Mouse (Mus musculus) kidney, embryonic 15.5 days (tissue): Measurements from ENCODE around the gene Trp53bp1. TPM values are rescaled to one million over a fixed set of nuclear protein-coding genes. Genes with fewer than 3 reads are reported as not detected.

Source experiments
- ATAC-seq: fragments of 200-750 bp; cut with Nextera tagmentation; replicated peaks from 2 replicates; pipeline ENCODE4 v1.8.0; 2017; ENCODE audit warnings: moderate TSS enrichment; ENCODE audit not compliant: low FRiP score
- H3K27ac ChIP-seq: fragments of 300-500 bp; sonication (generic); 2 replicates; pipeline ENCODE4 v1.5.1; 2015; ENCODE audit warnings: mild to moderate bottlenecking, inconsistent platforms
- H3K27me3 ChIP-seq: fragments of 300-500 bp; sonication (generic); 2 replicates; pipeline ENCODE4 v1.6.1; 2015; ENCODE audit warnings: inconsistent platforms
- H3K36me3 ChIP-seq: fragments of 300-500 bp; sonication (generic); 2 replicates; pipeline ENCODE4 v1.6.1; 2015; ENCODE audit warnings: inconsistent platforms
- H3K4me1 ChIP-seq: fragments of 300-500 bp; sonication (generic); 2 replicates; pipeline ENCODE4 v1.6.1; 2015; ENCODE audit warnings: inconsistent platforms
- H3K4me2 ChIP-seq: fragments of 300-500 bp; sonication (generic); 2 replicates; pipeline ENCODE4 v1.6.1; 2015; ENCODE audit warnings: moderate library complexity, mild to moderate bottlenecking, inconsistent platforms
- H3K4me3 ChIP-seq: fragments of 300-500 bp; sonication (generic); replicated peaks from 2 replicates; pipeline ENCODE4 v1.5.1; 2015; ENCODE audit warnings: mild to moderate bottlenecking, inconsistent platforms
- H3K9ac ChIP-seq: fragments of 300-500 bp; sonication (generic); 2 replicates; pipeline ENCODE4 v1.6.1; 2015; ENCODE audit warnings: mild to moderate bottlenecking, inconsistent platforms
- H3K9me3 ChIP-seq: fragments of 300-500 bp; sonication (generic); replicated peaks from 2 replicates; pipeline ENCODE4 v1.6.1; 2016; ENCODE audit warnings: inconsistent platforms
- WGBS: fragments of 180-500 bp; shearing (Covaris S2); methylation state at CpG from one replicate; pipeline ENCODE4 v1.1.7; 2015; ENCODE audit warnings: mixed read lengths; 5-methylcytosine and 5-hydroxymethylcytosine counted together
- polyA plus RNA-seq: library from polyadenylated mRNA; unstranded; fragments of >200 nt; fragmentation: Nextera tagmentation; extraction: Ambion mirVana; gene quantifications from 2 replicates; pipeline ENCODE4 v1.2.1, GENCODE M21; 2015

The Trp53bp1 gene
- polyA plus RNA-seq, 1 experiment from 2014 or later: 73.7 TPM

DNA sequence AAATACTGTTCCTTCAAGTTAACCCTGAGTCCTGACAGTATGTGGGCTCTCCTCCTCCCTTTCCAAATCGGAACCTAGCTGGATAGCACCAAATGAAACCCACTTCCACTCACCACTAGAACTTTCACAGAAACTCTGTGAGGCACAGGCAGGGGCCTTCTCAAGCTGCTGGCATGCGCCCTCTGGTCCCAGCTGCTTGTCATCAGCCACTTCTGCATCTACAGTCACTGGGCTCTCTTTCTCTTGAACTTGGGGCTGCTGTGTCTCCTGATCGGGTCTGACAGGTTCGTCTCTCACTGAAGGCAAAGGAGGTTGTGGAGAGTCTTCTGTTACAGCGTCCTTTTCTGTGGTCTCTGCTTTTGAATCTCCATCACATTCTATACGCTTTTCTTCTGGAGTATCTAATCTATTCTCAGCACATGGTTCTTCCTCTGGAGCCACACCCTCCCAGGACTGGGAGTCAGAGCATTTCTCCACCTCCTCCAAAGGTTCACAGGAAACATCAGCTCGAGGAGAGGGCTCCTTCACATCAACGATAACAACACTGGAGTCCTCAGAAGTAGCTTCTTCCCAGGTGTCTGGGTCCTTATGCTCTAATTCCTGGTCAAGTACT is 35.6 kb downstream of the Trp53bp1 start:
- peaks cover 82% of the 10 kb centered on the region for H3K36me3 ChIP-seq
- WGBS: 89% methylated on average over 8 of the region's 8 CpGs
- H3K4me3 ChIP-seq: no peak overlapping the region
- H3K9me3 ChIP-seq: no peaks in the 10 kb centered on the region
- H3K27me3 ChIP-seq: no peaks in the 10 kb centered on the region
- H3K9ac ChIP-seq: no peak overlapping the region
- no peak overlapping the region for H3K27ac ChIP-seq
- peak; percentile 71; the same call in 1 of the 2 replicates for ATAC-seq
- no peaks in the 10 kb centered on the region for H3K4me1 ChIP-seq
- no peak overlapping the region for H3K4me2 ChIP-seq

DNA sequence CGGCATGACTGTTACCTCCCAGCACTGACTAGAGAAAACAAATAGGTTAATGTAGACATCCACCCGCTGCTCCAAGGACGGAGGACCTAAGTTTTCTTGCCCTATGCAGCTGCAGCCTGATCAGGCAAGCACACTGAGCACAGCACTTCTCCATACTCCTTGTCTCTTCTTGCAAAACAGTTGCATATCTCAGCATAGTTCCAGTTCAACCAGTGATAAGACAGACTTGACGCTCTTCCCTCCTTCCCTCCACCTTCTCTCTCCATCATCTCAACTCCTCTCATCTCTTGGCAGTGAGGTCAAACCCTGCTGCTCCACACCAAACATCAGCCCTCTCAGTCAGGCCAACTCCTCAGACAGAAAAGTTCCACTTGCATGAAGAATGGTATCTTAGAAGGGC is 43.1 kb downstream of the Trp53bp1 start:
- no peak for ATAC-seq
- Histone ChIP-seq H3K36me3 (peaks cover 90% of the 10 kb centered on the region), H3K4me1 (no peaks in the 10 kb centered on the region), H3K4me2 (no peak overlapping the region), H3K4me3 (no peak overlapping the region), H3K27me3 (no peaks in the 10 kb centered on the region), H3K27ac (no peak overlapping the region), H3K9me3 (no peaks in the 10 kb centered on the region), H3K9ac (no peak overlapping the region)
- WGBS: 93% methylated on average over 4 of the region's 4 CpGs

DNA sequence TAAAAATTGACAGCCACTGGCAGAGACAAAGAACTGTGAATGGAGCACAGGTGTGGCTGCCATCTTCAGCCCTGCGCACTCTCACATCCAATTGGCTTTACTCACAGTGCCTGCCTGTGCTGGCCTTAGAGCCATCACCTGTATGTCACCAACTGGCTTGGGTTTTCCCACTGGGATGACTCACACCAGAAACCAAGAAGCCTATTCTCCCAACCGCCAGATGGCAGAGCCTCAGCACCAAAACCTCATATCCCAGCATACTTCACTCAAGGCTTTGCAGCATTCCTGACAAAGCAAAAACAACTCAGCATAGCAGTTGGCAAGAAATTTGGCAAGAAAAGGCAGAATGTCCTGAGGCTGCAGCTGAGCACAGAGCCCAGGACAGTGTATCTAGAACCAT is 48.2 kb downstream of the Trp53bp1 start:
- Histone ChIP-seq H3K27me3 (no peaks in the 10 kb centered on the region), H3K4me1 (no peaks in the 10 kb centered on the region), H3K4me3 (no peak overlapping the region), H3K27ac (no peak overlapping the region), H3K9me3 (no peaks in the 10 kb centered on the region), H3K4me2 (no peak overlapping the region), H3K36me3 (peaks cover 93% of the 10 kb centered on the region), H3K9ac (no peak overlapping the region)
- no peak for ATAC-seq
- 88% methylated on average over 2 of the region's 2 CpGs for WGBS

DNA sequence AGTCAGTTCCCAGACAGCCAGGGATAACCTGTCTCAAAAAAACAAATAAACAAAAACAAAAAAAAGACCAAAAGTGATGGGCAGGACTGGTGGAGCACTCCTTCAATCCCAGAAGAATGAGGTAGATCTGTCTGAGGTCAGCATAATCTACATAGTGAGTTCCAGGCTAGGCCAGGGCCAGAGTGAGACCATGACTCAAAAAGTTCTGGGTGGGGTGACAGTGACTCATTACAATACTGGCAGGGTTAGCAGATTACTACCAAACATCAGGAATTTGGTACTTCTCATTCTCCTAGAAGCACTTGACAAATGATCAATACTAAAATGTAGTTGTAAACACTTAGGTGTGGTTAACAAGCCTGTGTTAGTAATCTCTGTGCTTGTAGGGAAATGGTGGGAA is 51.2 kb downstream of the Trp53bp1 start:
- no peak for ATAC-seq
- peaks cover 88% of the 10 kb centered on the region for H3K36me3 ChIP-seq

DNA sequence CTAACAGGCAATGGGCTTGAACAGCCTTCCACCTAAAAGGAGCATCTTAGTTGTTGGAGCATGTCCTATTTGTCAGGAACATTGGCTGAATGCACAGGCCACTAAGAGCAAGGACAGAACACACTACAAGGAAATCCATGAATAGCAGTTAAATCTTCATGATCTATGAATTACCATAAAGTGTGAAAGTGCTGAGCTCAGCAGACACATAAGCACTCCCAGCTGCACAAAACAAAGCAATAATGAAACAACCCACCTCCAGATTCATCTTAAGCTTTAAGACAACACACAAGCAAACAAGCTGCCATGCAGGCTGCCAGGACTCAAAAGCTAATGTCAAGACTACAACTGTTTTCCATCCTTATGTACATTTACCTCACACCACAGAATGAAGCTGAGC is 52.0 kb downstream of the Trp53bp1 start:
- H3K4me2 ChIP-seq: no peak overlapping the region
- H3K36me3 ChIP-seq: peaks cover 88% of the 10 kb centered on the region
- no peaks in the 10 kb centered on the region for H3K9me3 ChIP-seq
- H3K4me1 ChIP-seq: no peaks in the 10 kb centered on the region
- H3K4me3 ChIP-seq: no peak overlapping the region
- no peak for ATAC-seq
- H3K27ac ChIP-seq: no peak overlapping the region
- H3K27me3 ChIP-seq: no peaks in the 10 kb centered on the region
- no peak overlapping the region for H3K9ac ChIP-seq

More for the DNA sequence above, 51.2 kb downstream of the Trp53bp1 start:
- no peaks in the 10 kb centered on the region for H3K9me3 ChIP-seq
- no peak overlapping the region for H3K4me2 ChIP-seq
- H3K4me3 ChIP-seq: no peak overlapping the region
- no peaks in the 10 kb centered on the region for H3K27me3 ChIP-seq
- H3K9ac ChIP-seq: no peak overlapping the region
- no peak overlapping the region for H3K27ac ChIP-seq
- no peaks in the 10 kb centered on the region for H3K4me1 ChIP-seq

DNA sequence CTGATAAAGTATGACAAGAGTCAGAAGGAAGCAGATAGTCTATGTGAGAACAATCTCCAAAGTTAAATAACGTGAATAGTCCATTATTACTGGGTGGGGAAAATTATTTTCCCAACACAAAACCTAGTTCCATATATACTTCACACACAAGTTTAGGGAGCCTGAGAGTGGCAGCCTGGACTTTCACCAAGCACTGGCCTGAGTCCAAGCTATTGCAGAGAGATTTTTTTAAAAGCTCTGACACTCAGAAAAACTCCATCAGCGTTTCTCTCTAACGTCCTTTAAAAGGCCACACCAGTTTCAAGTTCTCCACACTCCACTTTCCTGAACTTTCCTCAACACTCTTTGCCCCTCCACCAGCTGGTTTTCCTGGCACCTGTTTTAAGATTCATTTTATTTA is 56.7 kb downstream of the Trp53bp1 start:
- Histone ChIP-seq H3K9ac (no peak overlapping the region), H3K4me2 (no peak overlapping the region), H3K36me3 (peaks cover 90% of the 10 kb centered on the region), H3K27me3 (no peaks in the 10 kb centered on the region), H3K9me3 (no peaks in the 10 kb centered on the region), H3K4me1 (no peaks in the 10 kb centered on the region), H3K27ac (no peak overlapping the region), H3K4me3 (no peak overlapping the region)
- 78% methylated on average over 3 of the region's 3 CpGs for WGBS
- no peak for ATAC-seq

DNA sequence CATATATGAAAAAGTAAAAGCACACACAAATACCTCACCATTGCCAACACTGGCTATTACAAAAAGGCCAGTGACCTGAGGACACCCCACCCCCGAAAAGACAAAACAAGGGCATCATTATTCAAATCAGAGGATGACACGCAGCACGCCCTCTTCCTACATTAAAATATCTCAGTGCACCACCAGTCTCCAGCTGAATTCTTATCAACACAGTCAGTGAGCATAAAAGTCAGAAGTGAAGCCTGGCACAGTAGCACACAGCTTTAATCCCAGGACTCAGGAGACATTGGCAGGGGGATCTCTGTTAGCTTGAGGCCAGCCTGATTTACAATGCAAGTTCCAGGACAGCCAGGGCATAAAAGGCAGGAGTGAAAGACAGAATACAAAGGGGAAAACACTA is 64.7 kb downstream of the Trp53bp1 start:
- Histone ChIP-seq H3K9ac (no peak overlapping the region), H3K4me3 (no peak overlapping the region), H3K27me3 (no peaks in the 10 kb centered on the region), H3K27ac (no peak overlapping the region), H3K36me3 (peaks cover 97% of the 10 kb centered on the region), H3K9me3 (no peaks in the 10 kb centered on the region), H3K4me1 (no peaks in the 10 kb centered on the region), H3K4me2 (no peak overlapping the region)
- ATAC-seq: no peak
- WGBS: 96% methylated on average over 3 of the region's 3 CpGs

DNA sequence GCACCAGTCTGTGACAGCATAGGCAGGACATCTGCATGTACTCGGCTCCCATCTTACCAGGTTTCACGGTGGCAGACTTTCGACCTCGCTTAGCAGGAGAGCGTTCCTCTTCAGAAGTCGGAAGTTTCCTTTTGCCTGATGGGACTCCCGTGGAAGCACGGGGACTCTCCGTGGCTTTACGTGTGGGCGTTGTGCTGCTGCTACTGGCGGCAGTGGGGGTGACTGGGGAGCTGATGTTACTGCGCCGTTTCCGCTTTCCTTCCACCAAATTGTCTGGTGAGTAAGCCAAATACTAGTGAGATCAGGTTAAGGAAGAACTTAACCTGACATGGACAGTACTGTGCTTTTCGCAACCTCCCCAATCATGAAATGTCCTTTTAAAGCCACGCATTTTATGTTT is 66.9 kb downstream of the Trp53bp1 start:
- 94% methylated on average over 17 of the region's 17 CpGs for WGBS
- ATAC-seq: no peak

DNA sequence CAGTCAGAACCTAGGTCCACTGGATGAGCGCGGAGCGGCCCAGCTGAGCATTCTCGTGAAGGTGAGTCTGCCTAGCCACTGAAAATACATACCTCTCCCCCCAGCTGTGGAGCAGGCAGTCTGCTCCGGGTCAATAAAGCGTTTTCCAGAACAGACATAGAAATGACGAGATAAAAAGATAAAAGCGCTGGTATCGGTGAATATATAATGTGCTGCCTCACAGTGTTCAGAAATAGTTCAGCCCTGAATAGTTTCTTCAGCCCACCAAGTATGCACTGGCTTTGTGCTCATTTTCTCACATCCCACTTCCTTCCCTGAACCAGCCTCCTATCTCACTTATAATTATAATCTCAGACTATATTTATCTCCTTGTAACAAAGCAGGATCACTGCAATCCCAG is 75.7 kb downstream of the Trp53bp1 start:
- Histone ChIP-seq H3K9me3 (no peaks in the 10 kb centered on the region), H3K4me2 (no peak overlapping the region), H3K36me3 (peaks cover 99% of the 10 kb centered on the region), H3K9ac (no peak overlapping the region), H3K4me1 (no peaks in the 10 kb centered on the region), H3K27ac (no peak overlapping the region), H3K27me3 (no peaks in the 10 kb centered on the region), H3K4me3 (no peak overlapping the region)
- ATAC-seq: no peak
- 91% methylated on average over 9 of the region's 9 CpGs for WGBS

More for the DNA sequence above, 66.9 kb downstream of the Trp53bp1 start:
- peaks cover 98% of the 10 kb centered on the region for H3K36me3 ChIP-seq
- no peak overlapping the region for H3K4me3 ChIP-seq
- H3K27me3 ChIP-seq: no peaks in the 10 kb centered on the region
- no peak overlapping the region for H3K27ac ChIP-seq
- H3K9me3 ChIP-seq: no peaks in the 10 kb centered on the region
- no peak overlapping the region for H3K9ac ChIP-seq
- no peak overlapping the region for H3K4me2 ChIP-seq
- H3K4me1 ChIP-seq: no peaks in the 10 kb centered on the region

DNA sequence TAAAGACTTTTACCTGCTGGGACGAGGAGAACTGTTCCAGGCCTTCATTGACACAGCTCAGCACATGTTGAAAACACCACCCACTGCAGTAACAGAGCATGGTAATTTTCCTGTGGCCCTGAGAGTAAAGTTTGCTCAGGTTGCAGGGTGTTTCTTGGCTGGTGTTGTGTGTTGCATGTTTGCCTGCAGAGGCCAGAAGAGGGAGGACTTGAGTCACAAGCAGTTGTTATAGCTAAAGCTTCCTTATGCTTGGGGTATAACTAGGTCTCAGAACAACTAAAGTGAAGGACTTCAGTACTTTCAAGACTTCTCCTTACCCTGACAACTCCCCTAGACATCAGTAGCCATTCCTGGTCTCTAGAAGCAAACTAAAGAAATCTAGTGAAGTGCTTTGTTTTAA is 82.7 kb downstream of the Trp53bp1 start:
- H3K27me3 ChIP-seq: no peaks in the 10 kb centered on the region
- WGBS: 84% methylated on average over 1 of the region's 1 CpGs
- ATAC-seq: no peak
- no peaks in the 10 kb centered on the region for H3K9me3 ChIP-seq
- peaks cover 98% of the 10 kb centered on the region for H3K36me3 ChIP-seq
- no peak overlapping the region for H3K4me2 ChIP-seq
- H3K9ac ChIP-seq: no peak overlapping the region
- H3K4me1 ChIP-seq: no peaks in the 10 kb centered on the region
- no peak overlapping the region for H3K27ac ChIP-seq
- no peak overlapping the region for H3K4me3 ChIP-seq

DNA sequence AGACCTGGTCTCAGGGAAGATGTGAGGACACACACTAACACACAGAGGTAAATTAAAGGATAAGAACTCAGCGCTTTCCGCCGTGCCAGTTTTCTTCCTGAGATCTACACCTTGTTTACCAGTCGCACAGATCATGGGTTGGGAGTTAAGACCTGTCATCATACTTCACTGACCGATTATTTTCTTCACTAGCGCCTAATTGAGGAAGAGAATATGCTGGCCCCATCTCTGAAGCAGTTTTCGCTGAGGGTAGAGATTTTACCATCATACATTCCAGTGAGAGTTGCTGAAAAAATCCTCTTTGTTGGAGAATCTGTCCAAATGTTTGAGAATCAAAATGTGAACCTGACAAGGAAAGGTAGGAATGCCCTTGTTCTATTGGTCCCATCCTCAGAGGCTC is 87.1 kb downstream of the Trp53bp1 start:
- H3K36me3 ChIP-seq: peaks cover 86% of the 10 kb centered on the region
- no peaks in the 10 kb centered on the region for H3K9me3 ChIP-seq
- H3K9ac ChIP-seq: no peak overlapping the region
- H3K4me2 ChIP-seq: no peak overlapping the region
- no peak for ATAC-seq
- no peaks in the 10 kb centered on the region for H3K4me1 ChIP-seq
- H3K27me3 ChIP-seq: no peaks in the 10 kb centered on the region
- WGBS: 93% methylated on average over 7 of the region's 7 CpGs
- H3K27ac ChIP-seq: no peak overlapping the region
- H3K4me3 ChIP-seq: no peak overlapping the region

DNA sequence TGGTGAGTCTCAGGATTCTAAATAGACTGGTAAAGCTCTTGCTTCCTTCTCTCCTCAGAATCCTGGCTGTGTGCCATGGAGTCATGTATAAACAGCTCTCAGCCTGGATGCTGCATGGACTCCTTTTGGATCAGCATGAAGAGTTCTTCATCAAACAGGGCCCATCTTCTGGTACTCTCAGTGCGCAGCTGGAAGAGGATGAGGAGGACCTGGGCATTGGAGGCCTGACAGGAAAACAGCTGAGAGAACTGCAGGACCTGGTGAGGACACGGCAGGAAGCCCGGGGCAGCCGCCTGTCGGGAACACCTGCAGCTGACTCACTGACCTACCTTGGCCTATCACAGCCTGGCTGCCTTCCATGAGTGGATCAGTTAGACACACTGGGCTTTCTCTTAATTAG is 87.8 kb downstream of the Trp53bp1 start:
- Histone ChIP-seq H3K4me1 (no peaks in the 10 kb centered on the region), H3K36me3 (peaks cover 86% of the 10 kb centered on the region), H3K9me3 (no peaks in the 10 kb centered on the region), H3K27ac (no peak overlapping the region), H3K4me2 (no peak overlapping the region), H3K4me3 (no peak overlapping the region), H3K9ac (no peak overlapping the region), H3K27me3 (no peaks in the 10 kb centered on the region)
- no peak for ATAC-seq
- 87% methylated on average over 5 of the region's 5 CpGs for WGBS

DNA sequence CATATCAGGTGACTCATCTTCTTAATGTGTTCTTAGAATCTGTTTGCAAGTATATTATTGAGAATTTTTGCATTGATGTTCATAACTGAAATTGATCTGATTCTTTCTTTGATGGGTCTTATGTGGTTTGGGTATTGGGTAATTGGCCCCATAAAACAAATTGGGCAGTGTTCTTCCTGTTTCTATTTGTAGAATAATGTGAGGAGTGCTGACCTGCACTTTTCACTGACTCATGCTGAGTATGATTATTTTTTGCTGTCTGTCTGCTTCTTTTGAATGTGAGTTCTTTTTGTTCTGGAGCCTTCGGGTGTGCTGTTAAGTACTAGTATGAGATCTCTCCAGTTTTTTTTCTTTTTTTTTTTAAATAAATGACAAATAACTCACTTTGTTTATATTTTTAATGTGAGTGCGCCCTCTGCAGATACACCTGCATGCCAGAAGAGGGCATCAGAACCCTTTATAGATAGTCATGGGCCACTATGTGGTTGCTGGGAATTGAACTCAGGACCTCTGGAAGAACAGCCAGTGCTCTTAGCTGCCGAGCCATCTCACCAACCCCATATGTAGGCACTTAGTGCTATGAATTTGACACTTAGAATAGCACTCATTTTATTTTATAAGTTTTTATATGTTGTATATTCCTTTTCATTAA is 92.3 kb downstream of the Trp53bp1 start:
- Histone ChIP-seq H3K27ac (no peak overlapping the region), H3K27me3 (no peaks in the 10 kb centered on the region), H3K36me3 (peaks cover 85% of the 10 kb centered on the region), H3K9me3 (no peaks in the 10 kb centered on the region), H3K9ac (no peak overlapping the region), H3K4me3 (no peak overlapping the region), H3K4me1 (no peaks in the 10 kb centered on the region), H3K4me2 (no peak overlapping the region)
- ATAC-seq: no peak
- WGBS: 93% methylated on average over 3 of the region's 3 CpGs
